Mouse (Mus musculus) MEL (cell line): Measurements from ENCODE around the gene Crat. TPM values are rescaled to one million over a fixed set of nuclear protein-coding genes. Genes with fewer than 3 reads are reported as not detected.

Source experiments
- DNase-seq: peaks from one replicate; pipeline ENCODE4 v3.0.0; 2011; ENCODE audit warnings: low read depth, low spot score
- H3K27ac ChIP-seq: 2 replicates; pipeline ENCODE4 v1.5.1; 2012; ENCODE audit warnings: low read depth, mild to moderate bottlenecking, control low read depth, low read length, moderate library complexity; ENCODE audit not compliant: control insufficient read depth
- H3K27me3 ChIP-seq, 2 experiments: fragments of 150-350 bp in 1 of 2; sonication (generic) in 1 of 2; 2 replicates each; pipeline ENCODE4 v1.6.1; 2012; ENCODE audit warnings: low read length in 2 of 2, mild to moderate bottlenecking in 2 of 2, improper control_type of control experiment in 1 of 2, moderate library complexity in 1 of 2; ENCODE audit not compliant: insufficient read depth in 2 of 2, control insufficient read depth in 1 of 2
- H3K36me3 ChIP-seq, 2 experiments: 2 replicates each; pipeline ENCODE4 v1.6.1; 2012 to 2014; ENCODE audit warnings: low read length in 2 of 2, improper control_type of control experiment in 1 of 2, inconsistent platforms in 1 of 2, mild to moderate bottlenecking in 1 of 2; ENCODE audit not compliant: insufficient read depth in 2 of 2, control insufficient read depth in 1 of 2
- H3K4me1 ChIP-seq, 2 experiments: fragments of 150-350 bp in 1 of 2; sonication (generic) in 1 of 2; 2 replicates each; pipeline ENCODE4 v1.6.1; 2012; ENCODE audit warnings: low read length in 2 of 2, improper control_type of control experiment in 1 of 2, mild to moderate bottlenecking in 1 of 2; ENCODE audit not compliant: insufficient read depth in 2 of 2, control insufficient read depth in 1 of 2
- H3K4me3 ChIP-seq, 2 experiments: fragments of 150-350 bp in 1 of 2; sonication (generic) in 1 of 2; 2 replicates each; pipeline ENCODE4 v1.5.1; 2012; ENCODE audit warnings: low read depth in 2 of 2, low read length in 2 of 2, mild to moderate bottlenecking in 2 of 2, moderate library complexity in 2 of 2, control low read depth in 1 of 2, improper control_type of control experiment in 1 of 2; ENCODE audit not compliant: control insufficient read depth in 1 of 2, insufficient read depth in 1 of 2
- H3K79me2 ChIP-seq: 2 replicates; pipeline ENCODE4 v1.6.1; 2012; ENCODE audit warnings: mild to moderate bottlenecking, low read length, moderate library complexity; ENCODE audit not compliant: control insufficient read depth, poor library complexity, insufficient read depth
- H3K9ac ChIP-seq: 2 replicates; pipeline ENCODE4 v1.6.1; 2012; ENCODE audit warnings: low read depth, mild to moderate bottlenecking, control low read depth, low read length, moderate library complexity; ENCODE audit not compliant: control insufficient read depth, poor library complexity, severe bottlenecking
- H3K9me3 ChIP-seq: fragments of 150-350 bp; sonication (generic); replicated peaks from 2 replicates; pipeline ENCODE4 v1.6.1; 2012; ENCODE audit warnings: mild to moderate bottlenecking, low read length, improper control_type of control experiment, moderate library complexity; ENCODE audit not compliant: insufficient read depth
- CHD1 ChIP-seq: IDR thresholded peaks from 2 replicates; pipeline ENCODE4 v1.6.1; 2012; ENCODE audit warnings: low read depth, mild to moderate bottlenecking, inconsistent platforms, low read length, improper control_type of control experiment
- CHD2 ChIP-seq: IDR thresholded peaks from 2 replicates; pipeline ENCODE4 v1.6.1; 2011; ENCODE audit warnings: low read length, improper control_type of control experiment
- CTCF ChIP-seq, 3 experiments: IDR thresholded peaks in 2 of 3; conservative IDR thresholded peaks in 1 of 3; 2 replicates each; pipeline ENCODE4 v1.5.1; 2011 to 2012; ENCODE audit warnings: low read length in 3 of 3, low read depth in 2 of 3, mild to moderate bottlenecking in 2 of 3, improper control_type of control experiment in 1 of 3, inconsistent platforms in 1 of 3, mixed read lengths in 1 of 3, moderate library complexity in 1 of 3; ENCODE audit not compliant: control insufficient read depth in 1 of 3, insufficient read depth in 1 of 3, poor library complexity in 1 of 3, severe bottlenecking in 1 of 3
- ELF1 ChIP-seq: IDR thresholded peaks from 2 replicates; pipeline ENCODE4 v1.6.1; 2014; ENCODE audit warnings: low read depth, mild to moderate bottlenecking, inconsistent platforms, low read length, improper control_type of control experiment, moderate library complexity
- EP300 ChIP-seq, 2 experiments: IDR thresholded peaks; 2 replicates each; pipeline ENCODE4 v1.6.1; 2011; ENCODE audit warnings: improper control_type of control experiment in 2 of 2, low read length in 2 of 2, low read depth in 1 of 2, mild to moderate bottlenecking in 1 of 2
- ETS1 ChIP-seq: IDR thresholded peaks from 2 replicates; pipeline ENCODE4 v1.6.1; 2012; ENCODE audit warnings: low read depth, mild to moderate bottlenecking, inconsistent platforms, low read length, improper control_type of control experiment, moderate library complexity
- GABPA ChIP-seq: IDR thresholded peaks from 2 replicates; pipeline ENCODE4 v1.6.1; 2012; ENCODE audit warnings: low read depth, mild to moderate bottlenecking, inconsistent platforms, low read length, improper control_type of control experiment, moderate library complexity
- GATA1 ChIP-seq: IDR thresholded peaks from 2 replicates; pipeline ENCODE4 v1.6.1; 2011; ENCODE audit warnings: low read depth, low read length, improper control_type of control experiment
- JUND ChIP-seq: IDR thresholded peaks from 2 replicates; pipeline ENCODE4 v1.6.1; 2011; ENCODE audit warnings: low read depth, mild to moderate bottlenecking, improper control_type of control experiment, low read length
- MAZ ChIP-seq: IDR thresholded peaks from 2 replicates; pipeline ENCODE4 v1.6.1; 2012; ENCODE audit warnings: low read depth, mild to moderate bottlenecking, inconsistent platforms, low read length, improper control_type of control experiment
- MEF2A ChIP-seq: IDR thresholded peaks from 2 replicates; pipeline ENCODE4 v1.6.1; 2014; ENCODE audit warnings: low read depth, mild to moderate bottlenecking, inconsistent platforms, low read length, improper control_type of control experiment; ENCODE audit not compliant: poor library complexity, insufficient replicate concordance, severe bottlenecking; ENCODE audit errors: extremely low read depth
- MXI1 ChIP-seq: IDR thresholded peaks from 2 replicates; pipeline ENCODE4 v1.6.1; 2011; ENCODE audit warnings: mild to moderate bottlenecking, low read depth, low read length, improper control_type of control experiment
- MYC ChIP-seq: IDR thresholded peaks from 2 replicates; pipeline ENCODE4 v1.6.1; 2011; ENCODE audit warnings: low read depth, mild to moderate bottlenecking, low read length, improper control_type of control experiment, moderate library complexity
- NRF1 ChIP-seq: IDR thresholded peaks from 2 replicates; pipeline ENCODE4 v1.6.1; 2014; ENCODE audit warnings: low read depth, mild to moderate bottlenecking, inconsistent platforms, low read length, improper control_type of control experiment, moderate library complexity; ENCODE audit not compliant: poor library complexity, insufficient read depth, severe bottlenecking
- POLR2A ChIP-seq, 2 experiments: IDR thresholded peaks; 2 replicates each; pipeline ENCODE4 v1.6.1; 2011 to 2012; ENCODE audit warnings: low read length in 2 of 2, mild to moderate bottlenecking in 2 of 2, control low read depth in 1 of 2, improper control_type of control experiment in 1 of 2, low read depth in 1 of 2, moderate library complexity in 1 of 2; ENCODE audit not compliant: control insufficient read depth in 1 of 2, insufficient read depth in 1 of 2, poor library complexity in 1 of 2
- POLR2AphosphoS5 ChIP-seq: IDR thresholded peaks from 2 replicates; pipeline ENCODE4 v1.6.1; 2012; ENCODE audit warnings: low read depth, borderline replicate concordance, mild to moderate bottlenecking, inconsistent platforms, low read length, moderate library complexity, mixed read lengths
- RCOR1 ChIP-seq: IDR thresholded peaks from 2 replicates; pipeline ENCODE4 v1.6.1; 2012; ENCODE audit warnings: low read depth, mild to moderate bottlenecking, inconsistent platforms, low read length, improper control_type of control experiment
- SIN3A ChIP-seq: IDR thresholded peaks from 2 replicates; pipeline ENCODE4 v1.6.1; 2012; ENCODE audit warnings: low read length, improper control_type of control experiment, inconsistent platforms
- SMC3 ChIP-seq: IDR thresholded peaks from 2 replicates; pipeline ENCODE4 v1.6.1; 2011; ENCODE audit warnings: low read depth, low read length, improper control_type of control experiment
- USF2 ChIP-seq, 2 experiments: IDR thresholded peaks; 2 replicates each; pipeline ENCODE4 v1.6.1; 2011 to 2012; ENCODE audit warnings: improper control_type of control experiment in 2 of 2, low read length in 2 of 2, borderline replicate concordance in 1 of 2, inconsistent platforms in 1 of 2, low read depth in 1 of 2, mild to moderate bottlenecking in 1 of 2; ENCODE audit not compliant: insufficient read depth in 1 of 2
- ZNF384 ChIP-seq: IDR thresholded peaks from 2 replicates; pipeline ENCODE4 v1.6.1; 2012; ENCODE audit warnings: low read depth, mild to moderate bottlenecking, inconsistent platforms, low read length, improper control_type of control experiment
- polyA plus RNA-seq, 2 experiments: library from polyadenylated mRNA; stranded (reverse) in 1 of 2; unstranded in 1 of 2; fragments of >175 nt in 1 of 2; fragments of >200 nt in 1 of 2; gene quantifications; 2 replicates each; pipeline versions ENCODE4 v1.2.1 to v1.2.4; 2012; ENCODE audit warnings: low replicate concordance in 2 of 2, low read depth in 1 of 2; ENCODE audit not compliant: insufficient read length in 2 of 2, insufficient read depth in 1 of 2, missing spikeins in 1 of 2
- total RNA-seq: library from RNA; depleted of rRNA; stranded (reverse); fragments of 300-350 nt; gene quantifications from 2 replicates; pipeline ENCODE4 v1.2.3, GENCODE M21; 2012

The Crat gene
- total and polyA plus RNA-seq, 3 experiments = 22.0 to 93.9 TPM; not detected in 1

DNA sequence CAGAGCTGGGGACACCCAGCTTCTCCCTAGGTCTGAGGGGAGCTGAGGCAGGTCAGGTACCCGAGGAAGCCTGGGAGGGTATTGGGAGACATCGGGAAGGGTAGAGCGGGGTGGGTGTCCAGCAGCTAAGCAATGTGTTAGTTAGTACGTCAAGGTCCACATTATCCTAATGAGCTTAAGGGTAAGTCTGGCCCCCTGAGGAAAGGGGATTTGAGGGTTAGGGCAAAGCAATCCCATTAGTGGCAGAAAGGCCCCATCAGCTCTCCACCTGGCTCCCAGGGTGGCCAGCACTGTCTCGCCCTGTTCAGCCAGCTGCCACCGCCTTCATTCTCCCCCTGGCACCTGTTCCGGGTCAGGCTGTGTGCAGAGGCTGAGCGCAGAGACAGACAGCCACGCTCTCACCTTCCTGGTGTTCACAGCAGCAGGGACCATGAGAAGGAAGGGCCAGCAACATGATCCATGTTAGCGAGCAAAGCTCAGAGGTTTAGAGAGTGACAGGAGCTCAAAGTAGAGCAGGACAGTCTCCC lies 17.6 kb downstream of the Crat start:
- Histone ChIP-seq H3K4me3 (no peak overlapping the region), H3K9me3 (no peaks in the 10 kb centered on the region), H3K27ac (no peak overlapping the region)
- TF ChIP-seq EP300 (IDR thresholded peaks at IDR 0.05; ENCODE audit: low read depth in 1 of 2, low read length in 2 of 2) (no peak), JUND (no peak), POLR2A (IDR thresholded peaks at IDR 0.05; ENCODE audit: control insufficient read depth in 1 of 2, insufficient read depth in 1 of 2, low read depth in 1 of 2, low read length in 2 of 2, poor library complexity in 1 of 2) (no peak), ELF1 (no peak), CHD1 (no peak), MXI1 (no peak), MYC (no peak), POLR2AphosphoS5 (no peak), GATA1 (no peak), CTCF (IDR thresholded peaks at IDR 0.05 in 2 of 3, conservative IDR thresholded peaks at IDR 0.05 in 1 of 3; ENCODE audit: control insufficient read depth in 1 of 3, insufficient read depth in 1 of 3, low read depth in 2 of 3, low read length in 3 of 3, poor library complexity in 1 of 3, severe bottlenecking in 1 of 3) (no peak), MAZ (no peak), SMC3 (no peak), ETS1 (no peak), CHD2 (no peak), SIN3A (no peak), GABPA (no peak), RCOR1 (no peak), ZNF384 (no peak)
- TF ChIP-seq, all 39 proteins: peak for 0
- DNase-seq = no peak
- Histone ChIP-seq H3K27me3 (no peaks in the 10 kb centered on the region), H3K79me2 (peaks cover 8% of the 10 kb centered on the region), H3K36me3 (no peaks in the 10 kb centered on the region; a peak in 1 of 4 replicates), H3K4me1 (no peaks in the 10 kb centered on the region), H3K9ac (no peak overlapping the region)

DNA sequence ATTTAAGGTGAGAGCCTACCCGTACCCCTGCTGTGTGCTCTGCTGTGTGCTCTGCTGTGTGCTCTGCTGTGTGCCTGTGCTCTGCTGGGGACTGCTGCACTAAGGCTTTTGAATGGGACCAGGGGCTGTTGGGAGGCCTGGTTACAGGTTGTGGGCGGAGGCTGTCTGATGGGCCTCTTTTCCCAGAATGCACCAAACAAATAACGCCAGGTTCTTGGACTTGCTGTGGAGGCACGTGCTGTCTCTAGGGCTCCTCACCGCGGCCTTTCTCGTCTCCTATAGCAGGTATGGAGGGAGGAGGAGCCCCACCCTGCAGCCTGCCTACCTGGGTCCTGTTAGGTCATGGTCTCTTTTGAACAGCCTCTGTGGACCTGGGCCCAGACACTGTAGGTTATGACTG lies 19.4 kb downstream of the Crat start:
- TF ChIP-seq POLR2A (IDR thresholded peaks at IDR 0.05; ENCODE audit: control insufficient read depth in 1 of 2, insufficient read depth in 1 of 2, low read depth in 1 of 2, low read length in 2 of 2, poor library complexity in 1 of 2) = no peak
- TF ChIP-seq MEF2A = no peak
- no peak for TF ChIP-seq USF2 (IDR thresholded peaks at IDR 0.05; ENCODE audit: borderline replicate concordance in 1 of 2, insufficient read depth in 1 of 2, low read depth in 1 of 2, low read length in 2 of 2)
- no peak for TF ChIP-seq EP300 (IDR thresholded peaks at IDR 0.05; ENCODE audit: low read depth in 1 of 2, low read length in 2 of 2)
- no peak for TF ChIP-seq CHD1
- TF ChIP-seq NRF1 = no peak
- no peak for TF ChIP-seq CTCF (IDR thresholded peaks at IDR 0.05 in 2 of 3, conservative IDR thresholded peaks at IDR 0.05 in 1 of 3; ENCODE audit: control insufficient read depth in 1 of 3, insufficient read depth in 1 of 3, low read depth in 2 of 3, low read length in 3 of 3, poor library complexity in 1 of 3, severe bottlenecking in 1 of 3)
- TF ChIP-seq, all 39 proteins: peak for 0
- Histone ChIP-seq H3K27me3 (no peaks in the 10 kb centered on the region), H3K9ac (no peak overlapping the region), H3K9me3 (no peaks in the 10 kb centered on the region), H3K79me2 (peaks cover 11% of the 10 kb centered on the region), H3K4me1 (peaks cover 0 to 3% of the 10 kb centered on the region in 2 experiments; a peak in 1 of 4 replicates), H3K27ac (no peak overlapping the region), H3K4me3 (no peak overlapping the region), H3K36me3 (peaks cover 0 to 3% of the 10 kb centered on the region in 2 experiments; a peak in 3 of 4 replicates)
- no peak for DNase-seq
